Mouse (Mus musculus) brain, embryonic 14.5 days (tissue): ENCODE measurements at regions not wholly inside any gene's neighbourhood (a gene's known extent, or its start where the extent isn't known, plus 50 kb on each side); places are given as distances from the start of the nearest gene placed in this dataset.

ENCODE experiments used
- CTCF ChIP-seq: fragments of 200-500 bp; IDR thresholded peaks from 2 replicates; pipeline ENCODE4 v1.5.1; 2012; ENCODE audit warnings: inconsistent platforms, mild to moderate bottlenecking, moderate library complexity, borderline replicate concordance; ENCODE audit not compliant: insufficient read depth, insufficient read length; ENCODE audit errors: extremely low read depth
- POLR2A ChIP-seq: fragments of 200-500 bp; IDR thresholded peaks from 2 replicates; pipeline ENCODE4 v1.6.1; 2012; ENCODE audit warnings: mild to moderate bottlenecking, inconsistent platforms, borderline replicate concordance; ENCODE audit not compliant: poor library complexity, insufficient read depth, insufficient read length, severe bottlenecking; ENCODE audit errors: extremely low read depth

GRCm38 (mm10) chr13:119267608-119268300 lies 160.6 kb upstream of the Paip1 start:
- TF ChIP-seq POLR2A = no peak
- TF ChIP-seq CTCF = no peak
